ENCODE assay signal across 13 mouse cellular contexts in the genomic region with DNA sequence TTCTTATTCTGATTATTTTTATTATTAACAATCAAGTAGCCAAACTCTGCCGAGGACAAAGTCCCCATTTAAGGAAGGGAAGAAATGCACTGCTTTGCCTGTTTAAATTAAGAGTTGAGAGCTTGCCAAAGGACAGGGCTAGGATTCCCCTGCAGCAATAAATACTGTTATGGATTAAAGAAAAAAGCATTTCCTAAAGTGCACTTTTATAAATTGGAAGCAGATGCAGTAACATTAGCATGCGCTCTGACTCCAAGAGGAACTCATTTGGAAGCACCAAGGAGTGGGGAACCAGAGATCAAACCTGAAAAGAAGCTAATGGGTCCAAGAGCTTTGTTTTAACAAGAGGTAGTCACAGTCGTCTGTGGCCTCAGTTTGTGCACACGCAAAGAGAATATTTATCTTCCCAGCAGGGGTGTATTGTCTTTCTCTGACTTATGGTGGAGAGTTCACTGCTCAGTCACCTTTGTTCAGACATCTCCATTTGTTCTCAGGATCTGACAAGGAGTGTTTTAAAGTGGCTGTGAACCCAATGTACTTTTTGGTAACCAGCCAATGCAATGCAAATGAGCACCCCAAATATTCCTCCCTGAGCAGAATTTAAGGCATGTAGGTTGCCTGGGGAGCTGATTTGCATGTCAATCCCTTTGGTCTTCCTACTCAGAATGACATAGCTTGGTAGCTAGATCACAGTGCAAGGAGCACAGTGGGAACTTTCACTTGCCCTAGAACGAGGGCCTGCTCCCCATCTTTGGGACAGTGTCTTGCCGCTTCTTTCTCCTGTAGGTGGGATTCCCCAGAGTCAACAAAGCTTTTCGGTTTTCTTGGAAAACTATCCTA.
DNase-seq lines count a peak whose midpoint lies in the region; ATAC-seq and TF ChIP-seq lines count a peak whose summit lies in the region.
"Had no signal": no experiment of that assay in that cellular context is flagged by ENCODE, and none has a peak within 500 bp of the region (broad histone marks: within the 10 kb centered on the region; RNA-seq: fewer than 3 reads in every experiment).

No protein-coding gene starts in this region.

- WGBS in embryonic facial prominence, embryonic 10.5 days, result 22% methylated on average over 7 of the region's 7 CpGs
- WGBS in hindbrain, postnatal 0 days, result 13% methylated on average over 7 of the region's 7 CpGs

- H3K36me3 ChIP-seq in embryonic facial prominence, embryonic 10.5 days (replicated peaks), result no peaks in the 10 kb centered on the region
- no peaks in the 10 kb centered on the region for H3K36me3 ChIP-seq in hindbrain, postnatal 0 days (ENCODE audit: insufficient read depth, low read length)

- no peaks in the 10 kb centered on the region for H3K9me3 ChIP-seq in embryonic facial prominence, embryonic 10.5 days
- H3K9me3 ChIP-seq in hindbrain, postnatal 0 days (ENCODE audit: low read length), result no peaks in the 10 kb centered on the region

- H3K27ac ChIP-seq in embryonic facial prominence, embryonic 10.5 days (replicated peaks), result peak overlapping the region; percentile 41; the same call in 1 of the 2 replicates
- H3K27ac ChIP-seq in hindbrain, postnatal 0 days, result no peak overlapping the region

- TF ChIP-seq CTCF in hindbrain, postnatal 0 days (IDR thresholded peaks at IDR 0.05; ENCODE audit: low read depth), result no peak

- peak; percentile 55; the same call in 1 of the 2 replicates for ATAC-seq in hindbrain, postnatal 0 days

- no peak overlapping the region for H3K4me3 ChIP-seq in embryonic facial prominence, embryonic 10.5 days
- no peak overlapping the region for H3K4me3 ChIP-seq in hindbrain, postnatal 0 days (ENCODE audit: low read length)
- H3K4me3 ChIP-seq: myocyte had no signal

- DNase-seq in retina, embryonic 14.5 days (ENCODE audit: low spot score), result peak; percentile 11
- no peak for DNase-seq in retina, postnatal 1 day
- DNase-seq in embryonic facial prominence, embryonic 10.5 days (ENCODE audit: low spot score), result peak; percentile 15
- DNase-seq in hindbrain, postnatal 0 days (ENCODE audit: low spot score), result peak; percentile 50
- no peak for DNase-seq in gastrocnemius, postnatal 4 days (ENCODE audit: low spot score in 2 of 2)
- no peak for DNase-seq in urinary bladder, postnatal 10 days (ENCODE audit: low spot score)
- no peak for DNase-seq in cerebellum, postnatal 14 days
- DNase-seq: adrenal gland, adult 8-10 months; cerebellum, adult 2 months; heart, postnatal 14 days; kidney, postnatal 14 days; thymus, adult 18-20 months had no signal

- H3K9ac ChIP-seq in hindbrain, postnatal 0 days (replicated peaks; ENCODE audit: low read length), result no peak overlapping the region

- no peak overlapping the region for H3K4me2 ChIP-seq in hindbrain, postnatal 0 days (ENCODE audit: low read depth, low read length)

- no peaks in the 10 kb centered on the region for H3K27me3 ChIP-seq in embryonic facial prominence, embryonic 10.5 days (replicated peaks; ENCODE audit: low read depth, poor library complexity, severe bottlenecking)
- H3K27me3 ChIP-seq in hindbrain, postnatal 0 days (ENCODE audit: insufficient read depth, low read length), result no peaks in the 10 kb centered on the region

- peaks cover 14% of the 10 kb centered on the region for H3K4me1 ChIP-seq in embryonic facial prominence, embryonic 10.5 days
- no peaks in the 10 kb centered on the region; the same call in 1 of the 2 replicates for H3K4me1 ChIP-seq in hindbrain, postnatal 0 days (ENCODE audit: insufficient read depth, low read length)

Comparison
In these comparisons a context has a peak if more than half of its experiments do, and no peak if none do; other contexts are left out.
1. DNase-seq: peak in retina, embryonic 14.5 days (single experiment), embryonic facial prominence, embryonic 10.5 days (single experiment) and hindbrain, postnatal 0 days (single experiment); none in retina, postnatal 1 day (single experiment), gastrocnemius, postnatal 4 days (0 of 2), urinary bladder, postnatal 10 days (single experiment) and cerebellum, postnatal 14 days (0 of 2).